Mouse (Mus musculus) right cerebral cortex, postnatal 4 days (tissue): ENCODE measurements around the gene Tcf7l2.
A peak's percentile ranks its signal among the peaks of the same experiment; 100 is the strongest.

Experiments
- DNase-seq: peaks from one replicate; pipeline ENCODE4 v3.0.0-alpha.2; 2022

The Tcf7l2 gene

DNA sequence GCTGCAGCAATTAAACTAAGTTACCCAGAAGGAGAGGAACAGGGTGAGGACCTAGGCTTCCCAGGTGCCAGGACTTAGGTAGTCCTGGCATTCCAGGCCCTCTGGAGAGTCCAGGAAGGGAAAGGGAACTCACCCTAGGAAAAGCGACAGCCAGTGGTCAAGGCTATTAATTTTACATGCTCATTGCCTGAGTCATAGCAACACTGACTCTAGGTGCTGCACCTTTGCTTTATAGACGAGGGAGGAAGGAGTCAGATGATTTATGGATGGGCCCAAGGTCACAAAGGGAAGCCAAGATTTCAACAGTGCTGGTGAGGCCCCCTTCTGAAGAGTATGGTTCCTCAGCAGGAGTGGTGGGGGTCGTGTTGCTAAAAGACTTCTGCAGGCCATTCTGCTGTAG is 8.6 kb upstream of the Tcf7l2 start:
- no peak for DNase-seq

DNA sequence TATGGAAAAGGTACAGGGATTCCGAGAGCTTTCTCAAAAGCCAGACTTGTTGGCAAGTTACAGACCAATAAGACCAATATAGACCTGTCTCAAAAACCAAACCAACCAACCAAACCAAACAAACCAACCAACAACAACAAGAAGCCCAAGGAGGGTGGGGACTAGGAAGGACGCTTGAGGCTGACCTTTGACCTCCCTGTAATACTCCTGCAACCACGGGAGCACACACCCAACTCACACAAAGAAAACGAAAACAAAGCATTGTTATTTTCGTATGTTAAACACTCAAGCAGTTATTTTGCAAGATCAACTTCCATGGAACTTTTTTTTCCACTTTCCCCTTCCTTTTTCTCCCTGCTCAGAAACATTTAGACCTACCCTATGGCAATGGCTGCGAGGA is 5.6 kb upstream of the Tcf7l2 start:
- DNase-seq, result no peak

GRCm38 (mm10) chr19:55739713-55740112 is 1.9 kb upstream of the Tcf7l2 start:
- DNase-seq, result no peak

DNA sequence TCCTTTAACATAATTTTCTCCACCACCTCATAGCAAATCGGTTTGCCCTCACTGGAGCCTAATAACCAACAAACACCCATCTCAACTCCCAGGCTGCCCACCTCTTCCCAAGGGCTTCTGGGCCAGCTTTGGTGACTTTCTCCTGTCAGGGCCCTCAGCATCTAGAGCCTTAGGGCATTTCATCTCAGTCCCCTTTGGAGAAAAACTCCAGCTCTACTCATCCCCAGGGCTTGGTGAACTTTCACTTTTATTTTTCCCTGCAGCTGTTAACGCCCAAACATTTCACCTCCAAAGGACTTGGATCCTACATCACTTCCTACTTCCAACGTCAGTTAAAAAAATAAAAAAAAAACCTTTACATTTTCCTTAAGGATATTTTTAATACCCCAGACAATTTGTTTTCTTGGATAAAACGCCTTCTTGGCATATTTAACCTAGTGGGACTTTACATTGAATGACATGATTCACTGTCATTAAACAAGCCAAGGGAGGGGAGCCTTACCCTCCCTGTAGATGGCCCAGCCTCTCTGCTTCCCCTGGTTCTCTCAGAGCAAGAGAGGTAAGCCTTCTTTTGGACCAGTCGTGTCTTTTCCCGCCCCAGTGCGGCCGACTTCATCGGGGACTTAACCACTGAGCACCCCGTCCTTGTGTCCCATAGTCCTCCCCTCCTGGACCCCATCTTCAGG is 724 bp upstream of the Tcf7l2 start:
- DNase-seq, result no peak

DNA sequence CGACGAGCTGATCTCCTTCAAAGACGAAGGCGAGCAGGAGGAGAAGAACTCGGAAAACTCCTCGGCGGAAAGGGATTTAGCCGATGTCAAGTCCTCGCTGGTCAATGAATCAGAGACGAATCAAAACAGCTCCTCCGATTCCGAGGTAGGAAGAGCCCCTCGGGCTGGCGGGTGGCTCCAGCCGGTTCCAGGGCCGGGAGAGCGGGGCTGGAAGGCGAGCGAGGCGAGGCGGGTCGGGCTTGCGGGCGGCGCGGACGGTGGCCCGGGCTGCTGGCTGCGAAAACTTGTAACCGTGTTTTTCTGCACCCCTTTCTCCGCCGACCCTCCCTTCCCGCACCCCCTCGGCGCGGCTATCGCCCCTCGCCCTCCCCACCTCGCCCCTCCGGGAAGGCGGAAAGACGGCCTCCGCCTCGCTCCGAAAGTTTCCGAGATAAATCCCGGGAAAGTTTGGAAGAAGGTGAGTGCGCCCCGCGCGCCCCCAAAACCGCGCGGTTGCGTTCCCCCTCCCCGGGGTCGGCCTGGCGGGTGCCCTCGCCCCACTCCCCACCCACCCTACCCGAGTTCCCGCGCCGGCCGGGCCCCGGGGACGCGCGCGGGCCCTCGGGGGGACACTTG is 873 bp downstream of the Tcf7l2 start:
- peak; percentile 10 for DNase-seq

DNA sequence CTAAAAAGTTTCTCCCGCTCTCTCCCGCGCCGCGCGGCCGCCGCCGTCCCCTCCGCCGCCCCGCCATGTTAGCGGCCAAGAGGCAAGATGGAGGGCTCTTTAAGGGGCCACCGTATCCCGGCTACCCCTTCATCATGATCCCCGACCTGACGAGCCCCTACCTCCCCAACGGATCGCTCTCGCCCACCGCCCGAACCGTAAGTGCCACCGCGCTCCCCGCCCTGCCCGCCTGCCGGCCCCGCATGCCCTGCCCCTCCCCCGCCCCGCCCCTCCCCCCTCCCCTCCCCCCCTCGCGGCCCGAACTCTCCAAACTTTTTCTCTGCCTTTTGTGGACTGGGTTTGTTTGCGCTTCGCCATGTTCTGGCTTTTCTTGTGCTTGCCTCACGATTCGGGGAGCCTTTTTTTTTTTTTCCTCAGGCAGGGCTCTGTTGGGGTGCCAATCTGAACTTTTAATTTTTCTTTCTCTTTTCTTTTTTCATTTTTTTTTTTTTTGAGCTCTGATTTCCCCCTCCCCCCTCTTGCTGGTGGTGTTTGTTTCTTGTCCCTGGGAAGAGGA is 1.5 kb downstream of the Tcf7l2 start:
- peak; percentile 31 for DNase-seq

GRCm38 (mm10) chr19:55743557-55744441 is 2.2 kb downstream of the Tcf7l2 start:
- DNase-seq, result peak; percentile 48

GRCm38 (mm10) chr19:55744576-55745191 is 3.1 kb downstream of the Tcf7l2 start:
- peak; percentile 11 for DNase-seq

DNA sequence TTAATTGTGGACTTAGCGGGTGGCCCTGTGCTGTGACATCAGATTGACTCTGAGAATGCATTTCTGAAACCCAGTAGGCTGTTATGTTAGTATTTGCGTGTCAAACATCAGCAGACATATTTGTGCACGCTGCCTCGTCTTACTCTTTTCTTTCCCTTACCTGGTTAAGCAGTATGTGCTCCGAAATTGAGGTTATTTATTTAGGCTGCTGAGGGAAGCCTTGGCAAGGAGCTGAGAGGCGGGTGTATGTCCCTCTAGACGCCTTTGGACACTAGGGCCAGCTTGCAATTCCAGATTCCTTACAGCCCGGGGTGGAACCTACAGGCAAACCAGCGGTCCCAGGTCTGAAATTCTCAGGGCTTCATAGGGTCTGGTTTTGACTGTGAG is 3.6 kb downstream of the Tcf7l2 start:
- no peak for DNase-seq

- DNase-seq, result no peak
Observed at GRCm38 (mm10) chr19:55746241-55746640, 4.6 kb downstream of the Tcf7l2 start.

GRCm38 (mm10) chr19:55747237-55747925 is 5.8 kb downstream of the Tcf7l2 start:
- no peak for DNase-seq

- no peak for DNase-seq
Observed at GRCm38 (mm10) chr19:55747926-55748291, 6.3 kb downstream of the Tcf7l2 start.

- DNase-seq, result no peak
Observed at GRCm38 (mm10) chr19:55748801-55749200, 7.2 kb downstream of the Tcf7l2 start.

DNA sequence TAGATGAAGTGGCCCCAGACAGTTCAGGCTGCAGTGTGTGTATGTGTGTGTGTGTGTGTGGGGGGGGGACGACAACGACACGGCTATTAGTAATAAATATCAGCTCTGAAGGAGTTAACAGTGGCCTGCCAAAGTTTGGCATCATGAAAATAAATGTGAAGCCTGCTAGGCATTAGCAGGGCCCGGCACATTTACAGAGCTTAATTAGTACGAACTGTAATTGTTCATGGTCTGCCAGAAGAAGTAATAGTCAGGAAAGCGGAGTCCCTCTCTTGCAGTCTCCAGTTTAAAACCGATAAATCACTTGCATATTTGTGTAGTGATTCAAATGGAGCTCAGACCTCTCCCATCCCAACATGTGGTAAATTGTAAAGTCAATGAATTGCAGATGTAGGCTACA is 7.9 kb downstream of the Tcf7l2 start:
- no peak for DNase-seq

DNA sequence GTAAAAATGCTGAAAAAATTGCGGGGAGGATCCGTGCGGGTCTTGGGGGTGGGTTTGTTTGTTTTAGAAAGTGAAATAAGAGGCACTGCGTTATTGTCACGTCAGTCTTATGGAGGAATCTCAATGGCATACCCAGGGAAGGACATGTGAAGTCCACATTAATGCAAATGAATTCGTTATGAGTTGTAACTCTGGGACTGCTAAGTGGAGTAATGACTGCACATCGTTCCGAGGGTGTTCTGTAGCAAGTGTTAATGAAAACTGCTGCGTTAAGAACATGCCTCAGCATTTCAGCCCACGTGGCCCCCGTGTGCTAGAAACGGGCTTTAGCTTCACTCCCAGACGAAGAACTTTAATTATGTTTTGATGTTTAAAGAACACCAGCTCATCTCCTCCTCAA is 8.4 kb downstream of the Tcf7l2 start:
- no peak for DNase-seq

DNA sequence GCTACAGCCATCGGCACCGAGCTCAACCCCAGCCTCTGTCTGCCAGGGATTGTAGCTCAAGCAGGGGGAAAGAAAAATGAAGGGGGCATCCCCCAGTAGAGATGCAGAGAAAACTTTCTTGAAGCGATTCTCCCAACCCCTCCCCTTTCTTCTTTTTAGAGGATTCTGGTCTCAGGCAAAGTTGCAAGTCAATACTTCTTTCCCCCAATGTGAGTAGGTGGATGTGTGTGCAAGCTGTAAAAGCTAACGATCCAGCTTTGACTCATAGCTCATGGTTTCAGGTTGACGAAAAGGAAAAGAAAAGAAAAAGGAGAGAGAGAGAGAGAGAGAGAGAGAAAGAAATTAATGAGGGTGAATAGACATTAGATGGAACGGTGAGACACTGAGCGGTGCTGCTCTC is 8.8 kb downstream of the Tcf7l2 start:
- DNase-seq, result no peak

GRCm38 (mm10) chr19:55752861-55753260 is 11.2 kb downstream of the Tcf7l2 start:
- DNase-seq, result no peak

DNA sequence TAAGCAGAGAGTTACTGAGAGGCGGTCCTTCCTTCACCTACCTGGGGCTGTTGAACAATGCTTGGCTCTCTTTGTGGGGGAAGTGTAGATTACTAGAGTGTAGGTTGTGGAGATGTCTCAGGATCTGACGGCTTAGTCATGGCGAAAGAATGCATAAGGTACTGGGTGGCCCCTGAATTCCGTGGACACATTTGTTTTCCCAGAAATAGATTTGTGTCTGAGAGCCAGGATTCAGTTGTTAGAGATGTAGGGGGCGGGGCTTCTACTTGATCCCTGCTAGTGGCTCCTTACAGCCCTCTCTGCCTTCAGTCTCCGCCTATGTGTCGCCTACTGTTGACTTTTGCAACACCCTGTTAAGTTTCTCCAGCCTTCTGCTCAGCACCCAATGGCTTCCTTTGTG is 12.7 kb downstream of the Tcf7l2 start:
- DNase-seq, result no peak

DNA sequence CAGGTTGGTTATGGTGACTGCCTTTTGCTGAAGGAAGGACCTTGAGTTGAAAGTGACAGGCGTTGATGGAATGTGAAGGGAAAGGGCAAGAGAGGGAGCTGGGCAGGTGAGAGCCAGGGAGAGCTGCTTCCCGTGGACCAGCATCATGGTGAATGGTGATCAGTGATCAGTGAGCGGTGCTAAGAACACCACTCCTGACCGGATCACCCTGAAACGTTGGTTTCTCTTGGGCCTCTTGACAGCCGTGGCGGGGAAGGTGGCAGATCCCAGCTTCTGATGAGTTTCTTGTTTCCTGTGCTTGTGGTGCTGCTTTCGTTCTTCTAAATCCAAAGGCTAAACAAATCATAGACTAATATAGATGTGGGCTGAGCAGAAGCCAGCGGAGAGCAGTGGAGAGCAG is 13.8 kb downstream of the Tcf7l2 start:
- DNase-seq, result no peak

GRCm38 (mm10) chr19:55756707-55757106 is 15.1 kb downstream of the Tcf7l2 start:
- no peak for DNase-seq

GRCm38 (mm10) chr19:55757403-55757802 is 15.8 kb downstream of the Tcf7l2 start:
- no peak for DNase-seq

GRCm38 (mm10) chr19:55758158-55758557 is 16.5 kb downstream of the Tcf7l2 start:
- no peak for DNase-seq

DNA sequence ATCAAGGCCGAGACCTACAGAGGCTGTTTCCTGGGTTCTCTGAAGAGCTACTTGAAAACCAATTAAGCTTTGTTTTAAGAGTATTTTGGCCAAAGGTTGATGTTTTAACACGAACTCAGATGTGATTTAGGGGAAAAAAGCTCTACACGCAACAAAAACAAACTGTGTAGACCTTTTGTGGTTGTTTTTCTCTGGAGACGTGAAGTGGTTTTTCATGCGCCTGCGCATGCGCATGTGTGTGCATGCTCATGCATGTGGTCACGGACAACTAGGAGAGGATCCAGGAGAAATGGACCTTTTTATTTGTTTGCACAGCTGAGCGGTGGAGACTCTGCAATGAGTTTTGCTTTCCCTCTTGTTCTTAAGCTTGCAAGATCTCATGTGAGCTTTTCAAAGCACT is 17.4 kb downstream of the Tcf7l2 start:
- DNase-seq, result no peak
